Mouse (Mus musculus) MEL (cell line): ENCODE data around the gene Syt16.
A peak's percentile ranks its signal among the peaks of the same experiment; 100 is the strongest.

Source experiments
- CTCF ChIP-seq, 3 experiments: IDR thresholded peaks in 2 of 3; conservative IDR thresholded peaks in 1 of 3; 2 replicates each; pipeline ENCODE4 v1.5.1; 2011 to 2012; ENCODE audit warnings: low read length in 3 of 3, low read depth in 2 of 3, mild to moderate bottlenecking in 2 of 3, improper control_type of control experiment in 1 of 3, inconsistent platforms in 1 of 3, mixed read lengths in 1 of 3, moderate library complexity in 1 of 3; ENCODE audit not compliant: control insufficient read depth in 1 of 3, insufficient read depth in 1 of 3, poor library complexity in 1 of 3, severe bottlenecking in 1 of 3
- EP300 ChIP-seq, 2 experiments: IDR thresholded peaks; 2 replicates each; pipeline ENCODE4 v1.6.1; 2011; ENCODE audit warnings: improper control_type of control experiment in 2 of 2, low read length in 2 of 2, low read depth in 1 of 2, mild to moderate bottlenecking in 1 of 2
- GABPA ChIP-seq: IDR thresholded peaks from 2 replicates; pipeline ENCODE4 v1.6.1; 2012; ENCODE audit warnings: low read depth, mild to moderate bottlenecking, inconsistent platforms, low read length, improper control_type of control experiment, moderate library complexity
- KAT2A ChIP-seq: conservative IDR thresholded peaks from 2 replicates; pipeline ENCODE4 v1.6.1; 2012; ENCODE audit warnings: low read depth, low read length, improper control_type of control experiment, inconsistent platforms
- MYC ChIP-seq: IDR thresholded peaks from 2 replicates; pipeline ENCODE4 v1.6.1; 2011; ENCODE audit warnings: low read depth, mild to moderate bottlenecking, low read length, improper control_type of control experiment, moderate library complexity
- NRF1 ChIP-seq: IDR thresholded peaks from 2 replicates; pipeline ENCODE4 v1.6.1; 2014; ENCODE audit warnings: low read depth, mild to moderate bottlenecking, inconsistent platforms, low read length, improper control_type of control experiment, moderate library complexity; ENCODE audit not compliant: poor library complexity, insufficient read depth, severe bottlenecking
- POLR2A ChIP-seq, 2 experiments: IDR thresholded peaks; 2 replicates each; pipeline ENCODE4 v1.6.1; 2011 to 2012; ENCODE audit warnings: low read length in 2 of 2, mild to moderate bottlenecking in 2 of 2, control low read depth in 1 of 2, improper control_type of control experiment in 1 of 2, low read depth in 1 of 2, moderate library complexity in 1 of 2; ENCODE audit not compliant: control insufficient read depth in 1 of 2, insufficient read depth in 1 of 2, poor library complexity in 1 of 2
- POLR2AphosphoS2 ChIP-seq: IDR thresholded peaks from 2 replicates; pipeline ENCODE4 v1.6.1; 2011; ENCODE audit warnings: low read length, improper control_type of control experiment
- RAD21 ChIP-seq: IDR thresholded peaks from 2 replicates; pipeline ENCODE4 v1.6.1; 2011; ENCODE audit warnings: mild to moderate bottlenecking, low read depth, low read length, improper control_type of control experiment
- RCOR1 ChIP-seq: IDR thresholded peaks from 2 replicates; pipeline ENCODE4 v1.6.1; 2012; ENCODE audit warnings: low read depth, mild to moderate bottlenecking, inconsistent platforms, low read length, improper control_type of control experiment
- USF1 ChIP-seq: IDR thresholded peaks from 2 replicates; pipeline ENCODE4 v1.6.1; 2014; ENCODE audit warnings: low read depth, mild to moderate bottlenecking, inconsistent platforms, low read length, improper control_type of control experiment, moderate library complexity
- USF2 ChIP-seq, 2 experiments: IDR thresholded peaks; 2 replicates each; pipeline ENCODE4 v1.6.1; 2011 to 2012; ENCODE audit warnings: improper control_type of control experiment in 2 of 2, low read length in 2 of 2, borderline replicate concordance in 1 of 2, inconsistent platforms in 1 of 2, low read depth in 1 of 2, mild to moderate bottlenecking in 1 of 2; ENCODE audit not compliant: insufficient read depth in 1 of 2
- ZNF384 ChIP-seq: IDR thresholded peaks from 2 replicates; pipeline ENCODE4 v1.6.1; 2012; ENCODE audit warnings: low read depth, mild to moderate bottlenecking, inconsistent platforms, low read length, improper control_type of control experiment

GRCm38 (mm10) chr12:74013739-74014138, 16.3 kb downstream of the Syt16 start:
- TF ChIP-seq RCOR1 (no peak), NRF1 (no peak), EP300 (IDR thresholded peaks at IDR 0.05; ENCODE audit: low read depth in 1 of 2, low read length in 2 of 2) (no peak), POLR2A (IDR thresholded peaks at IDR 0.05; ENCODE audit: control insufficient read depth in 1 of 2, insufficient read depth in 1 of 2, low read depth in 1 of 2, low read length in 2 of 2, poor library complexity in 1 of 2) (no peak), GABPA (no peak), CTCF (IDR thresholded peaks at IDR 0.05 in 2 of 3, conservative IDR thresholded peaks at IDR 0.05 in 1 of 3; ENCODE audit: control insufficient read depth in 1 of 3, insufficient read depth in 1 of 3, low read depth in 2 of 3, low read length in 3 of 3, poor library complexity in 1 of 3, severe bottlenecking in 1 of 3) (peak; percentile 92 to 96 (median 94)), ZNF384 (no peak), POLR2AphosphoS2 (no peak), KAT2A (no peak), USF1 (no peak), MYC (no peak), USF2 (IDR thresholded peaks at IDR 0.05; ENCODE audit: borderline replicate concordance in 1 of 2, insufficient read depth in 1 of 2, low read depth in 1 of 2, low read length in 2 of 2) (no peak), RAD21 (peak; percentile 90)
